Mouse (Mus musculus) CD8-positive naive resting alpha-beta T cell, adult 57 days (primary cell): Measurements from ENCODE around the gene Opcml. TPM values are rescaled to one million over a fixed set of nuclear protein-coding genes. Genes with fewer than 3 reads are reported as not detected.

ENCODE experiments used
- total RNA-seq: library from RNA; stranded (reverse); gene quantifications from one replicate; pipeline ENCODE4 v1.2.4, GENCODE M21; 2023

Opcml gene
- total RNA-seq = 0.77 TPM

GRCm38 (mm10) chr9:27790725-27791638 lies at the start of gene Opcml:
Gene Opcml, plus strand, starts transcription at chr9:27790775.

